Mouse (Mus musculus): ENCODE data around the gene Foxp1. TPM values are rescaled to one million over a fixed set of nuclear protein-coding genes. Genes with fewer than 3 reads are reported as not detected.

Foxp1 gene
- polyA plus RNA-seq, 1 experiment = 76.1 TPM

DNA sequence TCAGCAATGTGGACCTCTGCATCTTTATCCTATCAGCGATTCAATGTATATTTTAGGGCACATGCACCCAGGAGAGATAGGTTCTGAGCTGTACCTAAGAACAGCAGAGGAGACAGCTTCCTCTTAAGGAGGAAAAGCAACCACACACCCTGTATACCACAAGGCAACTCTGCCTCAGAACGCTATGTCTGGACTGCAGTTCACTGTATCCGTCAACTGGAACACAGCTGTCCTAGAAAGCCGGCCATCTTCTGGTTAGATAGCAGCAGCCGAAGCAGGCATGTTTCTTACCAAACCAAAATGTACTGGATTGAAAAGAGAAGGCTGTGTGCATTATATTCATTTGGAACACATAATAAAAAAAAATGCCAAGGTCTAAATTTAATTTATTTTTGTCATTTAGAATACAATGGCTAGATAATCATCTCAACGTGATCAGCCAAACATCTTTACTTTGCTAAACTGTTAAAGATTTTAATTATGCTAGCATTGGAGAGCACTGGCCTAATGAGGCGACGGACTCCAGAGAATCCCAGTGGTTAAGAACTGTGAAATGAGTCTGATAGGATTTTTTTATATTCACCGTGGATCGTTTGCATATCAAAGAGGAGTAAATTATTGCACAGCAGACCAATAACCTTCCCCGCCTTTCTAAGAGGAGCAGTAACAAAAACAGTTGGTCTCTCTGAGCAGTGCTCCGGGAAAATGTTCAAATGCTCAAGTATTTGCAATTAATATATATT, 518.1 kb downstream of the Foxp1 start:
- peaks cover 32% of the 10 kb centered on the region for H3K4me1 ChIP-seq
- no peak for TF ChIP-seq GATA1 (IDR thresholded peaks at IDR 0.05; ENCODE audit: borderline replicate concordance, low read length)
- no peak for TF ChIP-seq FLI1 (IDR thresholded peaks at IDR 0.05; ENCODE audit: low read length)
- H3K4me3 ChIP-seq (replicated peaks) = no peak overlapping the region
- H3K36me3 ChIP-seq (replicated peaks; ENCODE audit: low read length) = peaks cover 85% of the 10 kb centered on the region
- no peaks in the 10 kb centered on the region for H3K27me3 ChIP-seq (replicated peaks)
- H3K9me3 ChIP-seq = peaks cover 4% of the 10 kb centered on the region

DNA sequence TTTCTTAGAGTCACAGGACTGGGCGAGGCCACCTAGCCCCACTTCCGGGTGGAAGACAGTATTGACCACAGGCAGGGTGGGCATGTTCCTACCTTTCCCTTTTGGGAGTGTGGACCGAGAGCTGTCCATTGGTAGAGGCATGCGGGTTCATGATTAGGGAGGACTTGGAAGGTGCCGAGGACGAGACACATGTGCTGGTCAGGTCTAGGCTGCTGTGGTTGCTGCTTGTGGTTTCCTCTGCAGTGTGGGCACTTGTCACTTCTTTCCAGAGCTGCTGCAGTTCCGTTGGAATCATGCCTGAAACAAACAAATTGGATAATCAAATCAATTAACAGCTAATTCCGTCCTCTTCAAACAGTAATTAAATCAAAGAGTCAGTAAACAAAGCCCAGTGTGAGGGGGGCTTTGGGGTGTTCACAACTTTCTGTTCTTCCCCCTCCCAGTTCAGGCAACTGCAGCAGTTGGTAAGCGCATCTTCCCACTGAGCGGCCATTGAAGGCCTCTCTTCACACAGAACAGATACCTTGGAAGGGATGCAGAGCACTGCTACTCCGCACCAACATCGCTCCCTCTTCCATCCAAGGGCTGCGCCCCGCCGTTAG, 519.3 kb downstream of the Foxp1 start:
- peaks cover under 1% of the 10 kb centered on the region; the same call in 1 of the 2 replicates for H3K9me3 ChIP-seq
- H3K36me3 ChIP-seq (replicated peaks; ENCODE audit: low read length) = peaks cover 77% of the 10 kb centered on the region
- peak overlapping the region; percentile 51 for H3K4me3 ChIP-seq (replicated peaks)
- peaks cover 44% of the 10 kb centered on the region for H3K4me1 ChIP-seq
- TF ChIP-seq GATA1 (IDR thresholded peaks at IDR 0.05; ENCODE audit: borderline replicate concordance, low read length) = no peak
- TF ChIP-seq FLI1 (IDR thresholded peaks at IDR 0.05; ENCODE audit: low read length) = no peak
- no peaks in the 10 kb centered on the region for H3K27me3 ChIP-seq (replicated peaks)

DNA sequence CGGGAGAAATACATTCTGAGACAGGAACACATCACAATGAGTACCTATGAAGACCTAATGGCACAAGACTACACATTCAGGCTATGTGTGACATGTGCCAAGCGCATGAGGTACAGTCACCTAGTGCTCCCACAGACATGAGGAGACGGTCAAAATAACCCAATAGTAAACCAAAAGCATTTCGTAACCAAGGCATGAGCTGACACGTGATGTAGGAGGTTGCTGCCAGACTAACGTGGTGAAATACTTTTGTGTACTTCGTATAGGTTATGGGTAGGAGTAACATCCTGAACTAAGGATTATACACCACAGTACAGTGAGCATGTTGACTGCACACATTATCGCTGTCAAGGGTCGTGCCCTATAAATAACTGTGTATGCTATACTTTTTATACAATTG, 520.9 kb downstream of the Foxp1 start:
- no peak overlapping the region for H3K4me3 ChIP-seq (replicated peaks)
- no peaks in the 10 kb centered on the region for H3K9me3 ChIP-seq
- no peak for TF ChIP-seq FLI1 (IDR thresholded peaks at IDR 0.05; ENCODE audit: low read length)
- TF ChIP-seq GATA1 (IDR thresholded peaks at IDR 0.05; ENCODE audit: borderline replicate concordance, low read length) = no peak
- H3K36me3 ChIP-seq (replicated peaks; ENCODE audit: low read length) = peaks cover 62% of the 10 kb centered on the region
- H3K4me1 ChIP-seq = peaks cover 53% of the 10 kb centered on the region
- H3K27me3 ChIP-seq (replicated peaks) = no peaks in the 10 kb centered on the region

DNA sequence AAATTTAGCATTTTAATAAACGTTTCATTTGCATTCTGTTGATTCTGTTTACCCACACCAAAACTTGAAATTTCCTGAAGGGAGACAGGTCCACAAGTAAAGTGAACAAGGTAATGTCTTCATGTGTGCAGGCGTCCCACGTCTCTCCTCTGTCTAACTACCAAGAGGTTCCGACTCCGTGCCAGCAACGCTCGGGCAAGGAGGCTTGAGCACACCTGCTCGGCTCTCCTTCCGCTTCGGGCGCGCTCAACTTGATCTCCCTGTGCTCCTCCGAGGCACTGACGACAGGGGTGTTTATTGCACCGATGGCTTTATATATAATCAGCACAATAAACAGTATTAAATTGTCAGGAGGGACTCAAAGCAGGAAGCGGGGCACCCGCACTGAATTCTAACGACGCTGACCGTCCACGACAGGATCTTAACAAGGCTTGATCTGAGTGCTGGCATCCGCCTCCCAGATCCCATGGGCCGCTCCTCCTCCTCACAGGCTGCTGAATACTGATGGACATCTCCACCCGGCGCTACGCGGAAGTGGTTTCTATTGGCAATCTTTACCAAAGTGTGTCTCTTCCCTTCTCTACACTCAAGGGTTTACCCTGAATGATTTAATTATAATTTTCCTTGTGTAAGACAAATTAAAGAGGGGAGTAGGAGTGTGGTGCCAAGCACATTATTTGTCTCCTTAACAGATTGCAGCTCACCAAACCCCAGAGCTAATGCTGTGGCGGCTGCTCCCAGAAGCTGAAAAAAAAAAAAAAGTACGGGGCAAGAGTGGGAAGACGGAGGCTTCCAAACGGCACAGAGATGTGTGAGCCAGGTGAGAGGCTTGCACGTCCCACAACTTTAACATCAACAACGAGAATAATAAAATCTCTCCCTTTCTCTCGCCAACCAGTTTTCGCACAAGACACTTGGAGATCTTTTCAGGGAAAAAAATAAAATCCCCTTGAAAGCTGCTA, 523.3 kb downstream of the Foxp1 start:
- TF ChIP-seq GATA1 (IDR thresholded peaks at IDR 0.05; ENCODE audit: borderline replicate concordance, low read length) (no peak), FLI1 (IDR thresholded peaks at IDR 0.05; ENCODE audit: low read length) (no peak)

DNA sequence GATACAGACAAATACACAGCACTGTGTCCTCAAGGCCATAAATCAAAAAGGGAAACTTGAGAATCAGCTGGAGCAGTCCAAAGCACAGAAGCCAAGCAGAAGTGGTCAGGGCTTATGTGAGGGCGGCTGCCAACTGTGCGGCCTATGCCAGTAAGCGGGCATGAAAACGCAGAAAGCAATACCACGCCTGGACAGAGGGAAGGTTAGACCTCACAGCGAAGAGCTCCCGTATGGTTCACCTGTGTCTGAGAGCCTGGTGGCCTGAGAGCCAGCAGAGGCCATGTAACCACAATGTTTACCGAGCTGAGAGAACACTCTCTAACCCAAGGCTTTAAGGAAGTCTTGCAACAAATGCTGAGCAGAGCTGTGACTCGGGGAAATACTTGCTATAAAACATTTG, 524.8 kb downstream of the Foxp1 start:
- Histone ChIP-seq H3K9me3 (no peaks in the 10 kb centered on the region), H3K36me3 (replicated peaks; ENCODE audit: low read length) (peaks cover 42% of the 10 kb centered on the region), H3K27me3 (replicated peaks) (no peaks in the 10 kb centered on the region), H3K4me1 (peaks cover 70% of the 10 kb centered on the region), H3K4me3 (replicated peaks) (peak overlapping the region; percentile 35)
- TF ChIP-seq FLI1 (IDR thresholded peaks at IDR 0.05; ENCODE audit: low read length) (no peak), GATA1 (IDR thresholded peaks at IDR 0.05; ENCODE audit: borderline replicate concordance, low read length) (no peak)

More for the DNA sequence above, 523.3 kb downstream of the Foxp1 start:
- Histone ChIP-seq H3K4me1 (peaks cover 70% of the 10 kb centered on the region), H3K27me3 (replicated peaks) (no peaks in the 10 kb centered on the region), H3K36me3 (replicated peaks; ENCODE audit: low read length) (peaks cover 52% of the 10 kb centered on the region), H3K9me3 (no peaks in the 10 kb centered on the region), H3K4me3 (replicated peaks) (no peak overlapping the region)

DNA sequence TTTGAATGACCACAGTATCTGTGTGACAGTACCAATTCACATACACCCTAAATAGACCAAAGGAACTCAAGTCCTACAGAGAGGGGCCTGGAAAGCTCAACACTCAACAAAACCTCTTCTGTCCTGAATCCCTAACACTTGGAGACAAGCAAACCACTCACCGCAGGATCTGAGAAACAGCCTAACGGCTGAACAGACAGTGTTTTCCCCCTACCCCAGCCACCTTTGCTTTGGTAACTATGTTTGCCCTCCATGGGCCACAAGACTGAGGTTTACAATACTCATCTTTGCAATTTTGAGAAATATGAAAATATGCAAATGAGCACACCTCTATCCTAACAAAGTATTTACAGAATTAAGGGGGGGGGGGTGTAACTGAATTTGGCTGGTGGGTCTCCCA, 525.7 kb downstream of the Foxp1 start:
- no peak overlapping the region for H3K4me3 ChIP-seq (replicated peaks)
- peaks cover 33% of the 10 kb centered on the region for H3K36me3 ChIP-seq (replicated peaks; ENCODE audit: low read length)
- H3K9me3 ChIP-seq = no peaks in the 10 kb centered on the region
- TF ChIP-seq FLI1 (IDR thresholded peaks at IDR 0.05; ENCODE audit: low read length) (no peak), GATA1 (IDR thresholded peaks at IDR 0.05; ENCODE audit: borderline replicate concordance, low read length) (no peak)
- peaks cover 70% of the 10 kb centered on the region for H3K4me1 ChIP-seq
- H3K27me3 ChIP-seq (replicated peaks) = no peaks in the 10 kb centered on the region

DNA sequence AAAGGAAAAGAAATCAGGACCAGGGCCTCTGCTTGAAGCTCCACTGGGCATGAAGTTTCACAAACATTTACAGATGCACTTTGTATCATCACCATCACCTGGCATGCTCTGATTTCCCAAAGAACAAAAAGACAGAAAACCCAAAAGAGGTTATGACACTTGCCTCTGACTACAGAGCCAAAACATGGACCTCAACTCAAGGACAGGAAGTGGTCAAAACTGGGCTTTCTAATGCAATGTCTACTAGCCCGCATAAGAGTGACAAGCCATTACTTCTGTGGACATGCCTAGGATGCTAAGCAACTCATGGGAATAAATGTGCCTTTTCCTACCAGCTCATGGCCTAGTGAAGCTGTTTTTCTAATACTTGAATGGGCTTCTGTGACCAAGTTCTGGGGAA, 526.2 kb downstream of the Foxp1 start:
- peaks cover 71% of the 10 kb centered on the region for H3K4me1 ChIP-seq
- TF ChIP-seq FLI1 (IDR thresholded peaks at IDR 0.05; ENCODE audit: low read length) (no peak), GATA1 (IDR thresholded peaks at IDR 0.05; ENCODE audit: borderline replicate concordance, low read length) (no peak)
- no peaks in the 10 kb centered on the region for H3K9me3 ChIP-seq
- no peak overlapping the region for H3K4me3 ChIP-seq (replicated peaks)
- no peaks in the 10 kb centered on the region for H3K27me3 ChIP-seq (replicated peaks)
- H3K36me3 ChIP-seq (replicated peaks; ENCODE audit: low read length) = peaks cover 31% of the 10 kb centered on the region

DNA sequence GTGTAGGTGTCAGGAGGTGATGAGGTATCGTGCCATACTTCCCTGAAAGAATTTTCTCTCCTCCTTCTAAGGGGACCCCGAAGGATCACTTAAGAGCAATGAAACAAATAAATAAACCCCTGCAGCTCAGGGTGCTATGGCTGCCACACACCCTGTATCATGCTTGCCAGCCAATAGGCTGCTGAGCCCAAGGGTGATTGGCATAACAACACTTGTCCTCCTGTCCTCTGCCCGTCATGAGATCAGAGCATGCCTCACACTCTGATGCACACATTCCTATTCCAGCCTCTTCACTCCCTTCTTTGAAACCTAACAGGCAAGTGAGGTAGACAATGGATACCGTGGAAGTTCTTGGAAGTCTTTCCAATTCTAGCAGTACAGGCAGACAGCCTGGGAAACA, 526.8 kb downstream of the Foxp1 start:
- no peaks in the 10 kb centered on the region for H3K27me3 ChIP-seq (replicated peaks)
- H3K4me3 ChIP-seq (replicated peaks) = no peak overlapping the region
- peaks cover 30% of the 10 kb centered on the region for H3K36me3 ChIP-seq (replicated peaks; ENCODE audit: low read length)
- TF ChIP-seq GATA1 (IDR thresholded peaks at IDR 0.05; ENCODE audit: borderline replicate concordance, low read length) (no peak), FLI1 (IDR thresholded peaks at IDR 0.05; ENCODE audit: low read length) (no peak)
- H3K4me1 ChIP-seq = peaks cover 78% of the 10 kb centered on the region
- H3K9me3 ChIP-seq = no peaks in the 10 kb centered on the region

DNA sequence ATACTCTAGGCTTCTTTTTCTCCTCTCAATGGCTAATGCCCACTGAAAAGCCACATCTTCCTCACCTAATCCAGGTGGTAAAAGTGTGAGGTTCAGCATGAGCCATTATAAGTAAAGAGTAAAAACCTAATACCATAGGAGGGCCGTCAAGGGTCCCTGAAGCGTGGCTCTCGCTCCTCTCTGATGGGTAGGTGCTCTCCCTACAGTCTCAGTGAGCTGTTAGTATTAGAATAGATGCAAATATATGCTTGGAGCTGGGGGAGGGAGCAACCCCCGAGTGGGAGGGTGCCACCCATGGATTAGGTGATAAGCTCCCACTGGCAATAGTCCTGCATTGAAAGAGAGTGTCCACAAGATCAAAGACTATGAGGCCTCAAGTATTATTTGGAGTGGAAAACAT, 527.6 kb downstream of the Foxp1 start:
- TF ChIP-seq FLI1 (IDR thresholded peaks at IDR 0.05; ENCODE audit: low read length) = no peak
- TF ChIP-seq GATA1 (IDR thresholded peaks at IDR 0.05; ENCODE audit: borderline replicate concordance, low read length) = no peak

More for the DNA sequence above, 527.6 kb downstream of the Foxp1 start:
- Histone ChIP-seq H3K9me3 (no peaks in the 10 kb centered on the region), H3K4me3 (replicated peaks) (no peak overlapping the region), H3K4me1 (peaks cover 86% of the 10 kb centered on the region), H3K36me3 (replicated peaks; ENCODE audit: low read length) (peaks cover 31% of the 10 kb centered on the region), H3K27me3 (replicated peaks) (no peaks in the 10 kb centered on the region)
